Mouse (Mus musculus) ES-Bruce4 (cell line): ENCODE results near the gene Npw. TPM values are rescaled to one million over a fixed set of nuclear protein-coding genes. Genes with fewer than 3 reads are reported as not detected.

Source experiments
- H3K27ac ChIP-seq: 2 replicates; pipeline ENCODE4 v1.5.1; 2012; ENCODE audit warnings: low read length, inconsistent platforms; ENCODE audit not compliant: insufficient read depth
- H3K27me3 ChIP-seq: 2 replicates; pipeline ENCODE4 v1.6.1; 2012; ENCODE audit warnings: mild to moderate bottlenecking, low read length, inconsistent platforms; ENCODE audit not compliant: control insufficient read depth, poor library complexity, insufficient read depth, severe bottlenecking
- H3K36me3 ChIP-seq: 2 replicates; pipeline ENCODE4 v1.6.1; 2012; ENCODE audit warnings: inconsistent platforms, mild to moderate bottlenecking, low read length, moderate library complexity; ENCODE audit not compliant: control insufficient read depth, poor library complexity, insufficient read depth, severe bottlenecking
- H3K4me1 ChIP-seq: one replicate; pipeline ENCODE4 v1.8.1; 2011; ENCODE audit warnings: low read length; ENCODE audit not compliant: control insufficient read depth, insufficient read depth
- H3K4me3 ChIP-seq: 2 replicates; pipeline ENCODE4 v1.5.1; 2011; ENCODE audit warnings: low read depth, mild to moderate bottlenecking, low read length
- H3K9ac ChIP-seq: 2 replicates; pipeline ENCODE4 v1.6.1; 2012; ENCODE audit warnings: low read depth, mild to moderate bottlenecking, inconsistent platforms; ENCODE audit not compliant: poor library complexity, severe bottlenecking
- H3K9me3 ChIP-seq: replicated peaks from 2 replicates; pipeline ENCODE4 v1.6.1; 2012; ENCODE audit warnings: mild to moderate bottlenecking, low read length, inconsistent platforms; ENCODE audit not compliant: control insufficient read depth, poor library complexity, insufficient read depth, severe bottlenecking
- CTCF ChIP-seq: IDR thresholded peaks from one replicate; pipeline ENCODE4 v1.8.1; 2011; ENCODE audit warnings: low read depth, low read length
- EP300 ChIP-seq: IDR thresholded peaks from 2 replicates; pipeline ENCODE4 v1.6.1; 2011; ENCODE audit warnings: low read depth, low read length; ENCODE audit not compliant: insufficient read depth
- POLR2A ChIP-seq: IDR thresholded peaks from one replicate; pipeline ENCODE4 v1.8.1; 2011; ENCODE audit warnings: low read length; ENCODE audit not compliant: insufficient read depth
- polyA plus RNA-seq: library from polyadenylated mRNA; stranded (reverse); fragments of >200 nt; gene quantifications from 2 replicates; pipeline ENCODE4 v1.2.4, GENCODE M21; 2011; ENCODE audit warnings: low read depth; ENCODE audit not compliant: missing spikeins, insufficient read depth, insufficient read length

The Npw gene
- polyA plus RNA-seq, 1 experiment: 1.6 TPM

- Histone ChIP-seq H3K27me3 (no peaks in the 10 kb centered on the region), H3K36me3 (no peaks in the 10 kb centered on the region), H3K4me1 (no peaks in the 10 kb centered on the region), H3K27ac (no peak overlapping the region), H3K9ac (no peak overlapping the region), H3K4me3 (no peak overlapping the region), H3K9me3 (no peaks in the 10 kb centered on the region)
- TF ChIP-seq CTCF (no peak), POLR2A (no peak), EP300 (no peak)
These were observed 24.4 kb downstream of the Npw start for GRCm38 (mm10) chr17:24633831-24634230.

- Histone ChIP-seq H3K27ac (0 out of 2 replicates have a peak overlapping the region, but pooled peaks have one; percentile 9), H3K9ac (peak overlapping the region; percentile 63), H3K9me3 (no peaks in the 10 kb centered on the region), H3K27me3 (no peaks in the 10 kb centered on the region), H3K4me1 (no peaks in the 10 kb centered on the region), H3K36me3 (peaks cover 3% of the 10 kb centered on the region; the same call in 1 of the 2 replicates), H3K4me3 (peak overlapping the region; percentile 85)
- TF ChIP-seq EP300: no peak
- TF ChIP-seq POLR2A: no peak
- TF ChIP-seq CTCF: no peak
These were observed 25.3 kb downstream of the Npw start for GRCm38 (mm10) chr17:24632813-24633449.

- peaks cover 3% of the 10 kb centered on the region for H3K36me3 ChIP-seq
These were observed 26.0 kb downstream of the Npw start, which contains the start of the genes Tsc2 and Nthl1 for GRCm38 (mm10) chr17:24632167-24632812. Gene Tsc2, minus strand, starts transcription at chr17:24632630. Gene Nthl1, plus strand, starts transcription at chr17:24632680.

GRCm38 (mm10) chr17:24630072-24630471, 28.2 kb downstream of the Npw start:
- H3K36me3 ChIP-seq: peaks cover 3% of the 10 kb centered on the region
- H3K27me3 ChIP-seq: no peaks in the 10 kb centered on the region

More at GRCm38 (mm10) chr17:24632167-24632812, 26.0 kb downstream of the Npw start, which contains the start of the genes Tsc2 and Nthl1:
- no peaks in the 10 kb centered on the region for H3K9me3 ChIP-seq
- H3K27me3 ChIP-seq: no peaks in the 10 kb centered on the region
- H3K9ac ChIP-seq: peak within 1 kb of the TSS; percentile 63
- H3K27ac ChIP-seq: 0 out of 2 replicates have a peak within 1 kb of the TSS, but pooled peaks have one; percentile 9
- TF ChIP-seq EP300 (no peak), POLR2A (peak; percentile 77)
- peak within 1 kb of the TSS; percentile 85 for H3K4me3 ChIP-seq
- H3K4me1 ChIP-seq: no peaks in the 10 kb centered on the region

GRCm38 (mm10) chr17:24628646-24629045, 29.6 kb downstream of the Npw start:
- TF ChIP-seq CTCF (peak; percentile 87), EP300 (no peak), POLR2A (no peak)
- no peak overlapping the region for H3K4me3 ChIP-seq
- no peaks in the 10 kb centered on the region for H3K9me3 ChIP-seq
- H3K36me3 ChIP-seq: peaks cover 3% of the 10 kb centered on the region
- H3K9ac ChIP-seq: no peak overlapping the region
- H3K27me3 ChIP-seq: no peaks in the 10 kb centered on the region
- no peak overlapping the region for H3K27ac ChIP-seq
- H3K4me1 ChIP-seq: no peaks in the 10 kb centered on the region

More at GRCm38 (mm10) chr17:24630072-24630471, 28.2 kb downstream of the Npw start:
- H3K4me3 ChIP-seq: no peak overlapping the region
- H3K4me1 ChIP-seq: no peaks in the 10 kb centered on the region
- no peaks in the 10 kb centered on the region for H3K9me3 ChIP-seq
- H3K9ac ChIP-seq: no peak overlapping the region
- no peak for TF ChIP-seq CTCF
- TF ChIP-seq EP300: no peak
- TF ChIP-seq POLR2A: no peak
- no peak overlapping the region for H3K27ac ChIP-seq

GRCm38 (mm10) chr17:24625472-24625871, 32.8 kb downstream of the Npw start:
- no peak overlapping the region for H3K4me3 ChIP-seq
- no peak overlapping the region for H3K9ac ChIP-seq
- no peaks in the 10 kb centered on the region for H3K27me3 ChIP-seq
- H3K4me1 ChIP-seq: no peaks in the 10 kb centered on the region
- H3K36me3 ChIP-seq: peaks cover 8% of the 10 kb centered on the region
- no peaks in the 10 kb centered on the region for H3K9me3 ChIP-seq
- TF ChIP-seq EP300 (no peak), POLR2A (no peak), CTCF (no peak)
- no peak overlapping the region for H3K27ac ChIP-seq
